Mouse (Mus musculus) thymus, adult 2 months (tissue): ENCODE results near the gene Hoxa1. TPM values are rescaled to one million over a fixed set of nuclear protein-coding genes. Genes with fewer than 3 reads are reported as not detected.

Source experiments
- DNase-seq: peaks from one replicate; pipeline ENCODE4 v3.0.0; 2021
- H3K27ac ChIP-seq: fragments of 200-500 bp; 2 replicates; pipeline ENCODE4 v1.5.1; 2012; ENCODE audit warnings: low read length, control low read depth; ENCODE audit not compliant: control insufficient read depth, insufficient read depth
- H3K27me3 ChIP-seq: fragments of 200-500 bp; 2 replicates; pipeline ENCODE4 v1.6.1; 2012; ENCODE audit warnings: mild to moderate bottlenecking, low read length, moderate library complexity, mixed read lengths; ENCODE audit not compliant: control insufficient read depth, insufficient read depth
- H3K36me3 ChIP-seq: fragments of 200-500 bp; 2 replicates; pipeline ENCODE4 v1.6.1; 2012; ENCODE audit warnings: mild to moderate bottlenecking, low read length, moderate library complexity; ENCODE audit not compliant: control insufficient read depth, insufficient read depth
- H3K4me1 ChIP-seq: fragments of 200-500 bp; replicated peaks from 2 replicates; pipeline ENCODE4 v1.6.1; 2012; ENCODE audit warnings: low read length; ENCODE audit not compliant: control insufficient read depth, insufficient read depth
- H3K4me3 ChIP-seq: fragments of 200-500 bp; 2 replicates; pipeline ENCODE4 v1.5.1; 2012; ENCODE audit warnings: mild to moderate bottlenecking, low read length, control low read depth, moderate library complexity; ENCODE audit not compliant: control insufficient read depth, insufficient read depth
- CTCF ChIP-seq: fragments of 200-500 bp; IDR thresholded peaks from 2 replicates; pipeline ENCODE4 v1.5.1; 2012; ENCODE audit warnings: mild to moderate bottlenecking, control low read depth, low read length, moderate library complexity, borderline replicate concordance; ENCODE audit not compliant: control insufficient read depth, poor library complexity, insufficient read depth; ENCODE audit errors: extremely low read depth
- POLR2A ChIP-seq: fragments of 200-500 bp; IDR thresholded peaks from 2 replicates; pipeline ENCODE4 v1.6.1; 2012; ENCODE audit warnings: mild to moderate bottlenecking, low read length, control low read depth, moderate library complexity; ENCODE audit not compliant: control insufficient read depth, poor library complexity, insufficient read depth; ENCODE audit errors: extremely low read depth
- WGBS: fragments of 180-500 bp; shearing (Covaris S2); methylation state at CpG from one replicate; pipeline ENCODE4 v1.1.7; 2018; 5-methylcytosine and 5-hydroxymethylcytosine counted together
- polyA plus RNA-seq: library from polyadenylated mRNA; depleted of rRNA; stranded (reverse); fragments of >200 nt; gene quantifications from 2 replicates; pipeline ENCODE4 v1.2.3, GENCODE M21; 2012

The Hoxa1 gene
- polyA plus RNA-seq, 1 experiment: 0.63 TPM

DNA sequence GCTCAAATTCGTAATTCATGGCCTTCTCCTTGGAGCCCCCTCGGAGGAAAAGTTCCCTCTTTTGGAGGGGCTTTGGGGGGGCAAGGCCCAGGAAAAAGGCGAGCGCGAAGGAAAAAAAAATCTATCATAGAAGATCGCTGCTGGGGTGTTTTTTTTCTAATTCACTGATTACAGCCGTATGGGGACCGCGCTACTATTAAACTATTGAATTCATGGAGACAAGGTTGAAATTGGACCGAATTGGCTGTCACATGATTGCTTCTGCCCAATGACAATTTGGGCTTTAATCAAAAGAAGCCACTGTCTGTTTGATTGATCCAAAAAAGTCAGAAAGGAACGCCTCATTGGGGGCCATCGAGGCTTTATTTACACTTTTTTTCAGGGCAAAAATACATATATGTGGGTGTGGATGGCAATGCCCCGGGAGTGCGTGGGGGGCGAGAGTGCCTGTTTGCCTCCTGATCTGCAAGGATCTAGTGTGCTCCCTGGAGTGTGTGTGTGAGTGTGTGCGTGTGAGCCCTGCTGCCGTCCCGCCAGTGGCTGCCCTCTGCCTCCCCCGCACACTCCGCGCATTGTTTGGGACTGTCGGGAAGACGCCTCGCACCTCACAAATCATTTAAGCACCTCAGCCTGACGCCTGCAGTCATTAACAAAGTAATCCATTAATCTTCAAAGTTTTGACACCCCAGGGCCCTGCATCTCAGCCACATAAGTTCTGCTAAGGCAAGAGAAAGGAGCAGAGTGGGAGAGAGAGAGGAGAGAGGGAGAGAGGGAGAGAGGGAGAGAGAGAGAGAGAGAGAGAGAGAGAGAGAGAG, 6.7 kb upstream of the Hoxa1 start, which contains the start of gene Hoxa2:
Gene Hoxa2, minus strand, starts transcription at position 206 of the 815 bp plus-strand sequence.
- WGBS: 39% methylated on average over 25 of the region's 25 CpGs
- DNase-seq: no peak
- no peak within 1 kb of the TSS; the same call in 1 of the 2 replicates for H3K27ac ChIP-seq
- H3K4me1 ChIP-seq: peaks cover 2% of the 10 kb centered on the region; the same call in 1 of the 2 replicates
- H3K27me3 ChIP-seq: peaks cover 5% of the 10 kb centered on the region
- TF ChIP-seq POLR2A (no peak), CTCF (no peak)
- no peaks in the 10 kb centered on the region for H3K36me3 ChIP-seq
- peak within 1 kb of the TSS; percentile 19; the same call in 1 of the 2 replicates for H3K4me3 ChIP-seq

DNA sequence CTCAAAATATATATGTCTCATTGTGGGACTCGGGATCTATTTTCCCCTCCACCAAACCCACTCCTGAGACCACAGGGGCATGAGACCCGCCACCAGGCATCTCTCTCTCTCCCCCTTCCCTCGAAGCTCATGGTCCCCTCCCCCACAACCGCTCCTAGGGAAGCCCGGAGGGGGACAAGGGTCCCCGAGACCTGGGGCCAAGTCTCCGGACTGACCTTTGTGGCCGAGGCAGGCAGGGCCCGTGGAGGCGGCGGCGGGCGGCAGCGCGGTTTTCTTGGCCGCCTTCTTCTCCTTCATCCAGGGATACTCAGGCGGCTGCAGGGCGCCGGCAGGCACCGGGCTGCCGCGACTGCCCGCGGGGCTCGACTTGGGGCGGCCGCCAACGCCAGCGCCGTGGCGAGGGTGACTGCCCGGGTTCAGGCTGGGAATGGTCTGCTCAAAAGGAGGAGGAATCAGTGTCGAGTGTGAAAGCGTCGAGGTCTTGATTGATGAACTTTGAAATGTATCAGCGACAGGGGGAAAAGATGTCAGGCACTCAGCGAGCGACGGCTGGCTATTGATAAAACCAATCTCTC, 6.0 kb upstream of the Hoxa1 start:
- DNase-seq: no peak
- TF ChIP-seq POLR2A (no peak), CTCF (no peak)
- Histone ChIP-seq H3K4me1 (peaks cover 2% of the 10 kb centered on the region; the same call in 1 of the 2 replicates), H3K27ac (no peak overlapping the region), H3K4me3 (peak overlapping the region; percentile 19; the same call in 1 of the 2 replicates), H3K27me3 (peaks cover 5% of the 10 kb centered on the region), H3K36me3 (no peaks in the 10 kb centered on the region)
- 19% methylated on average over 39 of the region's 39 CpGs for WGBS

DNA sequence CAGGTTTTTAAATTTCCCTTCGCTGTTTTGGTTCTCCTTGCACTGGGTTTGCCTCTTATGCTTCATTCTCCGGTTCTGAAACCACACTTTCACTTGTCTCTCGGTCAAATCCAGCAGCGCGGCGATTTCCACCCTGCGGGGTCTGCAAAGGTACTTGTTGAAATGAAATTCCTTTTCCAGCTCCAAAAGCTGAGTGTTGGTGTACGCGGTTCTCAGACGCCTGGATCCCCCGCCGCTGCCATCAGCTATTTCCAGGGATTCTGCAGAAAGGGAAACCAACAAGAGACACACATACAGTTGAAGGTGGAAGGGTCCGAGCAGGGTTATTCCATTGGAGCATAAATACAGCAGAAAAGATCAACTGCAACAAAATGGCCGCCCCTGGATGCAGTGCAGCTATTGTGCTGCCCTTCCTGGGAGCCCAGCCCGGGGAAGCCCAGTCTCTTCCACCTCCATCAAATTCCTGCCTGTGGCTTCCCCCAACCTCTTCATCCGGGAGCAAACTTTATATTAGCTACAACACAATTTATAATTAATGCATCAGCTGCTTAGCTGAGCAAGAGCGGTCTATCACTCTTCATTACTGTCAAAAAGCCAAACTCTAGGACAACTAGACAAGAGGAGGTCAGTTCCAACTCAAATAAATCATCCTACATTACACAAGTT, 5.4 kb upstream of the Hoxa1 start:
- Histone ChIP-seq H3K27ac (no peak overlapping the region), H3K4me3 (no peak overlapping the region), H3K36me3 (no peaks in the 10 kb centered on the region), H3K27me3 (peaks cover 5% of the 10 kb centered on the region), H3K4me1 (peaks cover 2% of the 10 kb centered on the region; the same call in 1 of the 2 replicates)
- no peak for TF ChIP-seq POLR2A
- TF ChIP-seq CTCF: no peak
- WGBS: 86% methylated on average over 17 of the region's 17 CpGs
- DNase-seq: no peak

DNA sequence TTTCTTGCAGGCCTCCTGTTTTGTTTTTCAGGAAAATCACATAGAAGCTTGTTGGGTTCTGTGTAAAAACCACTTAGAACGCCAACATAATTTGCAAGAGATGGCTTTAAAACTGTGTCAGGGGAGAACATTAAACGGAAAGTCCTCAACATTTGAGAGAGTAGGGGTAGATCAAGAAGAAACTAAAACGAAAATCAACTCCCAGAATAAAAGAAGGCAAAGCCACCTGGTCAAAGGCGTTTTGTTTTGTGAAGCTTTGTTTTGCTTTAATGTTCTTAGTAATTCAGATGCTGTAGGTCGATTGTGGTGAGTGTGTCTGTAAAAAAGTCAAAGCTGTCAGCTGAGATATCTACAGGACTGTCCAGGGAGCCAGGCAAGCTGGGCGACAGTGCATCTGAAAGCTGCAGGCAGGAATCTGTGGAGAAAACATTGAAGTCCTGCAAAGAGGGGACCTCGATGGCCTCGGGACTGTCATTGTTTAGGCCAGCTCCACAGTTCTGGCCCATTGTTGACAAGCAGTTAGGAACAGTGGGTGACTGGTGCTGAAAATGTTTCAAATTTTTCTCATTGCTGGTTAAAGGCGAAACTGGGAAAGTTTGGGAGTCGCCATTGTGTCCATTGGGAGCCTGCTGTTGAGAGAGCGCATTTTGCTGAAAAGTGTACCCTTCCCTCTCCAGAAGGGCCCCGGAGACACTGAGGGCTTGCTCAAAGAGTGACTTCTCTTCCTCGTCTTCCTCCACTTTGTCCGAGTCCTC, 4.7 kb upstream of the Hoxa1 start:
- WGBS: 84% methylated on average over 14 of the region's 14 CpGs
- no peak for DNase-seq
- peaks cover 7% of the 10 kb centered on the region for H3K27me3 ChIP-seq
- no peak overlapping the region for H3K4me3 ChIP-seq
- H3K4me1 ChIP-seq: peaks cover 2% of the 10 kb centered on the region; the same call in 1 of the 2 replicates
- H3K36me3 ChIP-seq: no peaks in the 10 kb centered on the region
- TF ChIP-seq POLR2A (no peak), CTCF (no peak)
- H3K27ac ChIP-seq: no peak overlapping the region

DNA sequence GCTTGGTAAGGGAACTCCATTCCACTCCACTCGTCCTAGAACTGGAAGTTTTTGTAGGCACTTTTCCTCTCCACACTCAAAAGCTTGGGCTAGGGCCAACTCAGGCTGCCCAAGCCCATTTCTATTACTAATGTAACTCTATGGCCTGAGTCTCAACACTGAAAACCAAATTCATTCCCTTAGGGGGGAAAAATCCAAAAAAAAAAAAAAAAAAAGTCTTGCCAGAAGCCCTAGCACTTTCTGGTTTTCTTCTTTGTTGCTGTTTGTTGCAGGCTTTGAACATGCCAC, 3.9 kb upstream of the Hoxa1 start:
- peaks cover 9% of the 10 kb centered on the region for H3K27me3 ChIP-seq
- peaks cover 2% of the 10 kb centered on the region; the same call in 1 of the 2 replicates for H3K4me1 ChIP-seq
- no peak for DNase-seq
- no peak overlapping the region for H3K4me3 ChIP-seq
- no peak overlapping the region for H3K27ac ChIP-seq
- H3K36me3 ChIP-seq: no peaks in the 10 kb centered on the region
- WGBS: 79% methylated on average over 1 of the region's 1 CpGs
- TF ChIP-seq CTCF (no peak), POLR2A (no peak)
